Mouse (Mus musculus): ENCODE data around the gene Mtmr4. TPM values are rescaled to one million over a fixed set of nuclear protein-coding genes. Genes with fewer than 3 reads are reported as not detected.

The Mtmr4 gene
- polyA plus RNA-seq, 1 experiment from 2014 or later, result 72.2 TPM

- ATAC-seq (replicated peaks; ENCODE audit: low FRiP score) (peak; percentile 21; the same call in 1 of the 2 replicates), DNase-seq (ENCODE audit: low spot score) (peak; percentile 87)
- no peaks in the 10 kb centered on the region for H3K9me3 ChIP-seq (ENCODE audit: control insufficient read depth, low read length)
- H3K27me3 ChIP-seq (ENCODE audit: control insufficient read depth, insufficient read depth, low read length), result peaks cover 12% of the 10 kb centered on the region
- no peaks in the 10 kb centered on the region for H3K36me3 ChIP-seq (ENCODE audit: control insufficient read depth, insufficient read depth, low read length)
- H3K4me2 ChIP-seq (ENCODE audit: low read depth, low read length, severe bottlenecking), result peak within 1 kb of the TSS; percentile 51
- peak within 1 kb of the TSS; percentile 31 for H3K4me3 ChIP-seq (ENCODE audit: low read depth, low read length)
- no peak within 1 kb of the TSS for H3K27ac ChIP-seq (ENCODE audit: low read depth, low read length)
- under 1% methylated on average over 8 of the region's 8 CpGs for WGBS
- peaks cover 4% of the 10 kb centered on the region; the same call in 1 of the 2 replicates for H3K4me1 ChIP-seq (replicated peaks; ENCODE audit: control insufficient read depth, insufficient read depth, low read length)
- H3K9ac ChIP-seq (ENCODE audit: low read length), result peak within 1 kb of the TSS; percentile 44; the same call in 1 of the 2 replicates
Observed at GRCm38 (mm10) chr11:87662407-87662806, 70.4 kb downstream of the Mtmr4 start, which contains the start of gene Rnf43. TSS of gene Rnf43 (plus strand) at chr11:87662722.

GRCm38 (mm10) chr11:87662822-87663221 is 70.9 kb downstream of the Mtmr4 start:
- Histone ChIP-seq H3K4me2 (ENCODE audit: low read depth, low read length, severe bottlenecking) (peak overlapping the region; percentile 51), H3K4me3 (ENCODE audit: low read depth, low read length) (peak overlapping the region; percentile 31), H3K36me3 (ENCODE audit: control insufficient read depth, insufficient read depth, low read length) (no peaks in the 10 kb centered on the region), H3K9me3 (ENCODE audit: control insufficient read depth, low read length) (no peaks in the 10 kb centered on the region), H3K9ac (ENCODE audit: low read length) (peak overlapping the region; percentile 44; the same call in 1 of the 2 replicates), H3K27ac (ENCODE audit: low read depth, low read length) (no peak overlapping the region), H3K27me3 (ENCODE audit: control insufficient read depth, insufficient read depth, low read length) (peaks cover 12% of the 10 kb centered on the region), H3K4me1 (replicated peaks; ENCODE audit: control insufficient read depth, insufficient read depth, low read length) (peaks cover 4% of the 10 kb centered on the region; the same call in 1 of the 2 replicates)
- ATAC-seq (replicated peaks; ENCODE audit: low FRiP score), result no peak
- DNase-seq (ENCODE audit: low spot score), result no peak
- 8% methylated on average over 14 of the region's 14 CpGs for WGBS

- 78% methylated on average over 6 of the region's 6 CpGs for WGBS
- Histone ChIP-seq H3K9me3 (ENCODE audit: control insufficient read depth, low read length) (no peaks in the 10 kb centered on the region), H3K36me3 (ENCODE audit: control insufficient read depth, insufficient read depth, low read length) (no peaks in the 10 kb centered on the region), H3K4me3 (ENCODE audit: low read depth, low read length) (no peak overlapping the region), H3K4me2 (ENCODE audit: low read depth, low read length, severe bottlenecking) (no peak overlapping the region), H3K27me3 (ENCODE audit: control insufficient read depth, insufficient read depth, low read length) (peaks cover 12% of the 10 kb centered on the region), H3K27ac (ENCODE audit: low read depth, low read length) (no peak overlapping the region), H3K4me1 (replicated peaks; ENCODE audit: control insufficient read depth, insufficient read depth, low read length) (peaks cover 4% of the 10 kb centered on the region; the same call in 1 of the 2 replicates), H3K9ac (ENCODE audit: low read length) (no peak overlapping the region)
- DNase-seq (ENCODE audit: low spot score) (no peak), ATAC-seq (replicated peaks; ENCODE audit: low FRiP score) (no peak)
Observed at GRCm38 (mm10) chr11:87663948-87664347, 72.0 kb downstream of the Mtmr4 start.

GRCm38 (mm10) chr11:87664521-87664920 is 72.6 kb downstream of the Mtmr4 start:
- H3K9me3 ChIP-seq (ENCODE audit: control insufficient read depth, low read length), result no peaks in the 10 kb centered on the region
- H3K9ac ChIP-seq (ENCODE audit: low read length), result no peak overlapping the region
- peaks cover 12% of the 10 kb centered on the region for H3K27me3 ChIP-seq (ENCODE audit: control insufficient read depth, insufficient read depth, low read length)
- H3K4me2 ChIP-seq (ENCODE audit: low read depth, low read length, severe bottlenecking), result no peak overlapping the region
- H3K36me3 ChIP-seq (ENCODE audit: control insufficient read depth, insufficient read depth, low read length), result no peaks in the 10 kb centered on the region
- DNase-seq (ENCODE audit: low spot score) (no peak), ATAC-seq (replicated peaks; ENCODE audit: low FRiP score) (no peak)
- H3K27ac ChIP-seq (ENCODE audit: low read depth, low read length), result no peak overlapping the region
- WGBS, result 83% methylated on average over 12 of the region's 12 CpGs
- peaks cover 4% of the 10 kb centered on the region; the same call in 1 of the 2 replicates for H3K4me1 ChIP-seq (replicated peaks; ENCODE audit: control insufficient read depth, insufficient read depth, low read length)
- no peak overlapping the region for H3K4me3 ChIP-seq (ENCODE audit: low read depth, low read length)

- WGBS, result 70% methylated on average over 6 of the region's 6 CpGs
- H3K4me2 ChIP-seq (ENCODE audit: low read depth, low read length, severe bottlenecking), result no peak overlapping the region
Observed at GRCm38 (mm10) chr11:87665224-87665623, 73.3 kb downstream of the Mtmr4 start.

GRCm38 (mm10) chr11:87665658-87666057 is 73.7 kb downstream of the Mtmr4 start:
- H3K36me3 ChIP-seq (ENCODE audit: control insufficient read depth, insufficient read depth, low read length), result no peaks in the 10 kb centered on the region
- DNase-seq (ENCODE audit: low spot score) (no peak), ATAC-seq (replicated peaks; ENCODE audit: low FRiP score) (no peak)
- peaks cover 4% of the 10 kb centered on the region; the same call in 1 of the 2 replicates for H3K4me1 ChIP-seq (replicated peaks; ENCODE audit: control insufficient read depth, insufficient read depth, low read length)
- no peak overlapping the region for H3K4me2 ChIP-seq (ENCODE audit: low read depth, low read length, severe bottlenecking)
- WGBS, result 90% methylated on average over 2 of the region's 2 CpGs
- H3K27me3 ChIP-seq (ENCODE audit: control insufficient read depth, insufficient read depth, low read length), result peaks cover 12% of the 10 kb centered on the region
- no peak overlapping the region for H3K9ac ChIP-seq (ENCODE audit: low read length)
- H3K9me3 ChIP-seq (ENCODE audit: control insufficient read depth, low read length), result no peaks in the 10 kb centered on the region
- no peak overlapping the region for H3K27ac ChIP-seq (ENCODE audit: low read depth, low read length)
- no peak overlapping the region for H3K4me3 ChIP-seq (ENCODE audit: low read depth, low read length)

More at GRCm38 (mm10) chr11:87665224-87665623, 73.3 kb downstream of the Mtmr4 start:
- no peaks in the 10 kb centered on the region for H3K9me3 ChIP-seq (ENCODE audit: control insufficient read depth, low read length)
- no peaks in the 10 kb centered on the region for H3K36me3 ChIP-seq (ENCODE audit: control insufficient read depth, insufficient read depth, low read length)
- H3K27ac ChIP-seq (ENCODE audit: low read depth, low read length), result no peak overlapping the region
- peaks cover 12% of the 10 kb centered on the region for H3K27me3 ChIP-seq (ENCODE audit: control insufficient read depth, insufficient read depth, low read length)
- H3K4me3 ChIP-seq (ENCODE audit: low read depth, low read length), result no peak overlapping the region
- ATAC-seq (replicated peaks; ENCODE audit: low FRiP score), result no peak
- H3K9ac ChIP-seq (ENCODE audit: low read length), result no peak overlapping the region
- no peak for DNase-seq (ENCODE audit: low spot score)
- peaks cover 4% of the 10 kb centered on the region; the same call in 1 of the 2 replicates for H3K4me1 ChIP-seq (replicated peaks; ENCODE audit: control insufficient read depth, insufficient read depth, low read length)

Other genes starting within 250 kb of the Mtmr4 start
- gene Ppm1e, start 233.1 kb upstream of the Mtmr4 start, polyA plus RNA-seq (2014; fragmentation: Nextera tagmentation; extraction: Ambion mirVana), result 13.4 TPM in 2 replicates
- gene Rad51c, start 187.2 kb upstream of the Mtmr4 start, polyA plus RNA-seq (2014; fragmentation: Nextera tagmentation; extraction: Ambion mirVana), result 12.8 and 14.6 TPM in 2 replicates
- 0.33 and 0.61 TPM in 2 replicates for gene Tex14, start 187.1 kb upstream of the Mtmr4 start, polyA plus RNA-seq (2014; fragmentation: Nextera tagmentation; extraction: Ambion mirVana)
- gene Gm11492, start 25.5 kb upstream of the Mtmr4 start, polyA plus RNA-seq (2014; fragmentation: Nextera tagmentation; extraction: Ambion mirVana), result not detected in 2 replicates
- 8.0 and 8.8 TPM in 2 replicates for gene Sept4, start 23.3 kb upstream of the Mtmr4 start, polyA plus RNA-seq (2014; fragmentation: Nextera tagmentation; extraction: Ambion mirVana)
- gene Hsf5, start 25.0 kb downstream of the Mtmr4 start, polyA plus RNA-seq (2014; fragmentation: Nextera tagmentation; extraction: Ambion mirVana), result 0.37 and 0.52 TPM in 2 replicates
- 1.5 and 1.9 TPM in 2 replicates for gene Rnf43, start 70.6 kb downstream of the Mtmr4 start, polyA plus RNA-seq (2014; fragmentation: Nextera tagmentation; extraction: Ambion mirVana)
- gene Supt4a, start 145.4 kb downstream of the Mtmr4 start, polyA plus RNA-seq (2014; fragmentation: Nextera tagmentation; extraction: Ambion mirVana), result 132 and 133 TPM in 2 replicates
- gene Tspoap1, start 168.4 kb downstream of the Mtmr4 start, polyA plus RNA-seq (2014; fragmentation: Nextera tagmentation; extraction: Ambion mirVana), result 18.8 and 19.9 TPM in 2 replicates
- 3.6 and 3.9 TPM in 2 replicates for gene Mpo, start 201.4 kb downstream of the Mtmr4 start, polyA plus RNA-seq (2014; fragmentation: Nextera tagmentation; extraction: Ambion mirVana)
- gene Lpo, start 236.1 kb downstream of the Mtmr4 start, polyA plus RNA-seq (2014; fragmentation: Nextera tagmentation; extraction: Ambion mirVana), result 0.28 and 1.0 TPM in 2 replicates

Measured in forebrain, embryonic 11.5 days (tissue).